Mouse (Mus musculus) effector memory CD4-positive, alpha-beta T cell, adult 7 months (primary cell): ENCODE data around the gene Mrps18c. TPM values are rescaled to one million over a fixed set of nuclear protein-coding genes. Genes with fewer than 3 reads are reported as not detected.

ENCODE experiments used
- polyA plus RNA-seq: library from polyadenylated mRNA; unstranded; fragments of 100-300 nt; shearing (Covaris generic); gene quantifications from one replicate; pipeline ENCODE4 v1.2.1, GENCODE M21; 2017

Gene Mrps18c
- polyA plus RNA-seq: 88.4 TPM

DNA sequence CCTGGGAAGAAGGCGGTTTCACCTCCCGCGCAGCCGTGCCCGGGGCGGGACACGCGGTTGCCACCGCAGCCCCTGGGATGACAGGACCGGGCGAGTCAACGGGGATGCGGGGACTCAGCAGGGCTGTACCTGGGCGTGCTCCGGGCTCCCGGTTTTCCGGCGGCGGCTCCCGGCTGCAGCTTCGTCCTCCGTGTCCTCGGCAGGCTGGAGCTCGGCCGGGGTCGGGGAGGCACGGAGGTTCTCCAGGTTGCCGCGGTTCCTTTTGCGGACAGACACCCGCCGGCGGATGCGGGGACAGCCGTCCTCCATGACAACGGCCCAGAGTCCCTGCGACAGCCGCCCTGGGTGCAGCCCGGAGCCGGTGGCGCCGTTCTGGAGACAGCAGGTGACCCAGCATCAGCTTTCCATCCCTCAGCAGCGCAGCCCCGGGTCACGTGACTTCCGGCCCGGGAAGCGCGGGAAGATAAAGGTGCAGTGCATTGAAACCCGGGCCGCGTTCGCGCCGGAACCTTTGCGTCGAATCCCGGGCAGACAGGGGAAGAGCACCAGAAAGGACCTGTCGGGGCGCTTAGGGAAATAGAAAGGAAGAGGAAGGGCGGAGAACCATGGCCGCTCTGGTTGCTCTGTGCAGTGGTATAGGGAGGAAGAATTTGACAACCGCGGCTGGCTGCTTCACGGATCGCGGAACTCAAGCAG is at the start of gene Mrps18c, which contains the start of gene Helq:
TSS of gene Mrps18c (plus strand) at position 463 of the 696 bp plus-strand sequence.
TSS of gene Helq (minus strand) at position 434 of the 696 bp plus-strand sequence.

DNA sequence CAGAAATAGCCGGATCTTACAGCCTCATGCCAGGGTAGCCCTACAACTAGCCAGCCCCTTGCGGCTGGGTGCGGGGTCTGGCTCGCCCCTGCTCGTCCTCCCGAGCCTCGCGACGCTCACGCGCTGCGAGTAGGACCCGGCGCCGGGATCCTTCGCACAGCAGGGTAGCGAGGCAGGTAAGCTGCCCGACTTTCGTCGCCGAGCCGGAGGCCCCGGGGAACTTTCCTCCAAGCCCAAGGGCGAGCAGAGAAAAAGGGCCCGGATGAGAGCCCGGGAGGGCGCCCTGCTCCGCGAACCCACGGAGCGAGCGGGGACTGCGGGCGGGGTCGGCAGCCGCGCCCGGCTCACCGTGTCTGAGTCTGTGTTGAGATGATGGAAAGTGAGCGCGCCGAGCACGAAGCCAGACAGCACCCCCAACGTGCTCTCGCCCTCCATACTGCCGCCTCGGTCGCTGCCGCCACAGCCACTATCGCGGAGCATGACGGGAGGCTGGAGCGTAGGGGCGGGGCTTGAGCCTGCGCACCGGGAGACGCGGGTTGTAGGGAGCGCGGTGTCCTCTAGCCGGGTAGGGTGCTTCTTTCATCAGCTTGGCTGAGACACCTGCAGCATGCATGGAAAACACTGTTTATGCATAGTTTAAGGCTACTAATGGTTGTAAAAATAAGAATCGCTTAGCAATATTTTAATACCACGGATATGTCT is 22.2 kb downstream of the Mrps18c start, which contains the start of gene Abraxas1:
TSS of gene Abraxas1 (minus strand) at position 483 of the 702 bp plus-strand sequence.

DNA sequence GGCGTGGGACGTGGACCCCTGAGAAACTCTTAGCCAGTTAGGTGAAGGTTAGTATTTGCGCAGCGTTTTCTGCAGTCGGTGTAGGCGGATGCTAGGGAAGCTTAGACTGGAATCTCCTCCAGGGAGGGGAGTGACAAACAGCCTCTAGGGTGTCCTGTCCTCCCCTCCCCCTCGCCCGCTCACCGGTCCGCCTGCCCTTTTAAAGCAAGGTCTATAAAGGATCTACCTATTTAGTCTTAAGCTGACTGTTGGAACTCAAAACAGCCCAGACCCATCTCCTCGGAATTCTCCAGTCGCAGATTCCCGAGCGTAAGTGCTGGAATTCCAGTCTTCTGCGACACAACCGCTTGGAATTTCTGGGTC is 47.0 kb downstream of the Mrps18c start, which contains the start of gene Gpat3:
TSS of gene Gpat3 (plus strand) at position 229 of the 363 bp plus-strand sequence.

Other genes starting within 250 kb of the Mrps18c start
- gene Plac8, start 226.4 kb upstream of the Mrps18c start, polyA plus RNA-seq: 79.9 TPM
- 45.1 TPM for gene Coq2, start 123.5 kb upstream of the Mrps18c start, polyA plus RNA-seq
- gene Hpse, start 78.9 kb upstream of the Mrps18c start, polyA plus RNA-seq: 0.20 TPM
- 16.7 TPM for gene Helq, start within 50 bp of the Mrps18c start, polyA plus RNA-seq
- 8.4 TPM for gene Abraxas1, start 22.3 kb downstream of the Mrps18c start, polyA plus RNA-seq
- 1.1 TPM for gene Gpat3, start 47.1 kb downstream of the Mrps18c start, polyA plus RNA-seq